Mouse (Mus musculus) embryo, embryonic 9.5 days (tissue): ENCODE data around the gene 5730480H06Rik.

Experiments
- DNase-seq: peaks from one replicate; pipeline ENCODE4 v3.0.0-alpha.2; 2017; ENCODE audit errors: extremely low spot score

The 5730480H06Rik gene

DNA sequence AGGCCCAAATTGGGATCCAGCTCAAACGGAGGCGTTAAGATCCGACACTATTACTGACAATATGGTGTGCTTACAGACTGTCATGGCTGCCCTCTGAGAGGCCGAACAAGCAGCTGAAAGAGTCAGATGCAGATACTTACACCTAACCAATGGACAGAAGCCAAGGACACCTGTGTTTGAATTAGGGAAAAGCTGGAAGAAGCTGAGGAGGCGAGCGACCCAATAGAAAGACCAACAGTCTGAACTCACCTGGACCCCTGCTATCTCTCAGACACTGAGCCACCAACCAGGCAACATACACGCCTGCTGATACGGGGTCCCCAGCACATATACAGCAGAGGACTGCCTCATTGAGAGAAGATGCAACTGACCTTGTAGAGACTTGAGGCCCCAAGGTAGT, at the start of gene 5730480H06Rik:
Gene 5730480H06Rik, plus strand, starts transcription at position 301 of the 400 bp plus-strand sequence.
- DNase-seq: no peak

GRCm38 (mm10) chr5:48301186-48301585, 26.6 kb upstream of the 5730480H06Rik start:
- DNase-seq: no peak

DNA sequence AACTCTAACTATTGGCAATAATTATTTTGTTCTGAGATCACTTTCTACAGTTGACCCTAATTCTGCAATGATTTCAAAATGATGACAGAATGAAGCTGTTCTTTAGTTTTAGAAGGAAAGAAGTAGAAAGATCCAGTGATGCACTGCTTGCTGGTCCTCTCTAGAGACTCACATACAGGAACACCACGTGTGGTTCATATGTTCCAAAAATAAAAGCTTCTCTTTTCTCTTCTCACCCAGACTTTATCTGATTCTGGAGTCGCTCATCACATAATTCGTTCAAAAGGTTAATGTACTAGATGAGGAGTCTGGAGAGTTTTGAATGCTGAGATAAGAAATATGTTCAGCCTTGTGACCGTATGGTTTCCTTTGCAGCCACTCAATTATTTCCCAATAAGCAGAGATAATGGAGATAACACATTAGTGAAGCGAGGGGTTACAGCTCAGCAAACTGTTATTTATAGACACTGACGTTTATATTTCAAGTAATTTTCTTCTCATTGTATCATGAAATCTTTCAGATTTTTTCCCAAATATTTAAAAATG, 12.6 kb upstream of the 5730480H06Rik start:
- no peak for DNase-seq

DNA sequence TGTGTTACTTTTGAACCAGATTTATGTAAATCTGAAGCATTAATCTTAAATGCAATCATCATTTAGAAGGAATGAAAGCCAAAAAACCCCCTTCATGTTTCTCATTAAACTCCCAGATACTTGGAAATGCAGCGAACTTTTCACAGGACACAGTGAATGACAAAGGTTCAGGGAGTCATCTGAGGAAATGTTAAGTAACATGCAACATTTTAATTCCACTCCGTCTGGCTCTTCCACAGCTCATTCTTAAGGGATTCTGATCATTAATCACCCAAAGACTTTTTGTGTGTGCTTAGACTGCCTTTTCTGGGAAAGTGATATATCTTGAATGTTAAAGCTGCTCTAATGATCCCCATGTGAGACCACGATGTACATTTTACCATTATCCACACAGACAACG, 7.2 kb upstream of the 5730480H06Rik start:
- no peak for DNase-seq

DNA sequence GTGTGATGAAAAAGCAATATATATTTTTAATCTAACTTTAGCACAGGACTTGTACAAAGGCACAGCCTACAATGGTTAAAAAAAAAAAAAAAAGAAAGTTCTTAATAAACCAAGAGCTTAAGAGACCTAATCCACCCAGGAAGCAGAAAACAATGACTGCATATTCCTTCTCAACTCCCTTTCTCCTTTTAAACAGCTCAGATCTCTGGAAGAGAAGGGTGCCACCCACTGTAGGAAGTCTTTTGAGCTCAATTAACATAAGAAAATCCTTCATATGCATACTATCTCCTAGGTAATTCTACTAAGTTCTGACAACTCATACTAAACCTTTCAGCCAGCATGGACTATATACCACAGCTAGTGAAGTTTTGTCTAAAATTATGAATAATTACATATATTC, 1.5 kb upstream of the 5730480H06Rik start:
- DNase-seq: no peak

- no peak for DNase-seq
Observed at GRCm38 (mm10) chr5:48329751-48330150, 2.0 kb downstream of the 5730480H06Rik start.

GRCm38 (mm10) chr5:48330817-48331216, 3.1 kb downstream of the 5730480H06Rik start:
- no peak for DNase-seq

GRCm38 (mm10) chr5:48331441-48331840, 3.7 kb downstream of the 5730480H06Rik start:
- no peak for DNase-seq

GRCm38 (mm10) chr5:48333407-48333806, 5.7 kb downstream of the 5730480H06Rik start:
- no peak for DNase-seq

- peak; percentile 22 for DNase-seq
Observed at GRCm38 (mm10) chr5:48333884-48334513, 6.2 kb downstream of the 5730480H06Rik start.

GRCm38 (mm10) chr5:48340808-48341433, 13.2 kb downstream of the 5730480H06Rik start:
- DNase-seq: no peak

- peak; percentile 40 for DNase-seq
Observed at GRCm38 (mm10) chr5:48345095-48345982, 17.6 kb downstream of the 5730480H06Rik start.

- DNase-seq: no peak
Observed at GRCm38 (mm10) chr5:48345983-48346648, 18.4 kb downstream of the 5730480H06Rik start.

DNA sequence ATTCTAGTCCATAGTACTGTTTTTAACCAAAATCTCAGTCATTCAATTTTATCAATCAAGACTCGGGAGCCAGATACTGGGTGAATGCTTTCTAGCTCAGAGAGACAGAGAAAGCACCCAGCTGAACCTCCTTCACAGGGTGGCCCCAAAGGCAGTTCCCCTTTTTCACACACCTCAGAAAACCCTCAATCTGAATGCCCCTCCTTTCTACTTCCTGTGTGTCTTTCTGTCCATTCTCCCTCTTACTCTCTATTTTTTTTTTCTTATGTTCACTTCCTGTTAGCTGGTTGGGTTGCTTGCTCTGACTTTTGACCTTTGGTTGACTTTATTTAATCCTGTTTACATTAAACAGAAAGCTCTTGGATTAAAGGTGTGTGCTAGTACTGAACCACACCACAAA, 21.6 kb downstream of the 5730480H06Rik start:
- DNase-seq: no peak

- peak; percentile 94 for DNase-seq
Observed at GRCm38 (mm10) chr5:48371890-48372766, 44.4 kb downstream of the 5730480H06Rik start.

- no peak for DNase-seq
Observed at GRCm38 (mm10) chr5:48402497-48402896, 74.7 kb downstream of the 5730480H06Rik start.

DNA sequence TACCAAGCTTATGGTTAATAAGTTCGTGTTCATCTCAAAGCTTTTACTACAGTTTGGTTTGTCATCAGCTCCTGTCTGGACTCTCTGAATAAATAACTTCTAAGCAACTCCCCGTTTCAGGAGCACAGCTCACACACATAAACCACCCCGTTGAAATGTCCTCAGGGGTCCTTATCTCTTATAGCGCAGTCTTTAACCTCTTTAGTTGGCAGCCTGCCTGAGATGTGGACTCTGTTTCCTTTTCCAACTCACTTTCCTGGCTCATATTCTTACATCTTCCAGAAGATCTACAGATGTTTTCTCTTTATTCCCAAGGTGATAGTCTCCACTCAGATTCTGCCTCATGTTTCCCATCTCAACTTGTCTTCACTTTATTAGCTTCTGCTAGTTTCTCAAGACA, 80.5 kb downstream of the 5730480H06Rik start:
- DNase-seq: no peak

GRCm38 (mm10) chr5:48410348-48410747, 82.6 kb downstream of the 5730480H06Rik start:
- no peak for DNase-seq

GRCm38 (mm10) chr5:48411462-48411861, 83.7 kb downstream of the 5730480H06Rik start:
- DNase-seq: no peak

- DNase-seq: no peak
Observed at GRCm38 (mm10) chr5:48412261-48412660, 84.5 kb downstream of the 5730480H06Rik start.

GRCm38 (mm10) chr5:48419741-48420140, 92.0 kb downstream of the 5730480H06Rik start:
- no peak for DNase-seq
